ENCODE assay signal across 22 mouse cellular contexts in the genomic region with DNA sequence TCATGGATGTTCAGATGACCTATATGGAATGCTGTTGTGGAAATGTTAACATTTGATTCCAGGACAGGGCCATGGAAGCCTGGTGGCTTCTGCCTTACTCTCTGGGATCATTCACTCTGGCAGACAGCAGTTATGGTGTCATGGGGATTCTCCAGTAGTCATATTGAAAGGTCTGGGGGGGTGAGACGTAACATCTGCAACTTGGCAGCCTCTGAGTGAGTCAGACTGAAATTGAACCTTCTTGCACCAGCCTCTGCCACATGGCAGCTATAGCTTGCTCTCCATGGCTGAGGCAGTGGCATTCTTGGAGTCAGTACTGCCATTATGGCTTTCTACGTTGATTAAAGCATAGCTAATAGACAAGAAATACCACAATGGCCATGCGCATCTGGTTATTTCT. TPM values are rescaled to one million over a fixed set of nuclear protein-coding genes. Genes with fewer than 3 reads are reported as not detected.
"Had no signal": no experiment of that assay in that cellular context is flagged by ENCODE, and none has a peak within 500 bp of the region (broad histone marks: within the 10 kb centered on the region; RNA-seq: fewer than 3 reads in every experiment).

No protein-coding gene starts in this region.

- H3K27me3 ChIP-seq: limb, embryonic 12.5 days; limb, embryonic 15.5 days; midbrain, embryonic 12.5 days; midbrain, embryonic 15.5 days; neural tube, embryonic 13.5 days had no signal

- H3K36me3 ChIP-seq: limb, embryonic 12.5 days; limb, embryonic 15.5 days; midbrain, embryonic 12.5 days; midbrain, embryonic 15.5 days; neural tube, embryonic 13.5 days had no signal

- H3K27ac ChIP-seq: limb, embryonic 12.5 days; limb, embryonic 15.5 days; liver, embryonic 14.5 days; macrophage; midbrain, embryonic 12.5 days; midbrain, embryonic 15.5 days; neural tube, embryonic 13.5 days; stomach, postnatal 0 days had no signal

- H3K9me3 ChIP-seq: limb, embryonic 12.5 days; limb, embryonic 15.5 days; midbrain, embryonic 12.5 days; midbrain, embryonic 15.5 days; neural tube, embryonic 13.5 days had no signal

- H3K9ac ChIP-seq: limb, embryonic 12.5 days; limb, embryonic 15.5 days; liver, embryonic 14.5 days; liver, postnatal 0 days; lung, embryonic 14.5 days; midbrain, embryonic 12.5 days; midbrain, embryonic 15.5 days; neural tube, embryonic 13.5 days had no signal

- H3K4me3 ChIP-seq: limb, embryonic 12.5 days; limb, embryonic 15.5 days; midbrain, embryonic 12.5 days; midbrain, embryonic 15.5 days; neural tube, embryonic 13.5 days had no signal

- H3K4me2 ChIP-seq: limb, embryonic 12.5 days; limb, embryonic 15.5 days; liver, embryonic 11.5 days; lung, embryonic 14.5 days; midbrain, embryonic 12.5 days; midbrain, embryonic 15.5 days; neural tube, embryonic 13.5 days had no signal

- H3K4me1 ChIP-seq: limb, embryonic 12.5 days; limb, embryonic 15.5 days; midbrain, embryonic 12.5 days; midbrain, embryonic 15.5 days; neural tube, embryonic 13.5 days had no signal

- DNase-seq: kidney, adult 9 months; kidney, postnatal 14 days; kidney, postnatal 4 days; left cerebral cortex, postnatal 4 days; liver, postnatal 0 days; lung, embryonic 14.5 days; right cerebral cortex, postnatal 14 days; right cerebral cortex, postnatal 4 days; thymus, postnatal 36 days had no signal

- ATAC-seq: liver, postnatal 0 days; lung, postnatal 0 days; midbrain, embryonic 15.5 days had no signal

RNA-seq across cellular contexts. Expression of a gene that starts 22.1 kb away (rescaled TPM):
- polyA plus RNA-seq: kidney, embryonic 16.5 days; limb, embryonic 12.5 days; limb, embryonic 15.5 days; liver, embryonic 11.5 days; liver, postnatal 0 days; lung, embryonic 14.5 days; macrophage; neural tube, embryonic 13.5 days; stomach, embryonic 14.5 days; stomach, postnatal 0 days had no signal

RNA-seq across cellular contexts. Expression of a gene that starts 58.3 kb away (rescaled TPM):
- polyA plus RNA-seq: kidney, embryonic 16.5 days; limb, embryonic 12.5 days; limb, embryonic 15.5 days; liver, embryonic 11.5 days; liver, embryonic 14.5 days; liver, postnatal 0 days; lung, embryonic 14.5 days; lung, postnatal 0 days; macrophage; midbrain, embryonic 12.5 days; midbrain, embryonic 15.5 days; stomach, embryonic 14.5 days; stomach, postnatal 0 days; urinary bladder, adult 2 months had no signal
